Mouse (Mus musculus): Measurements from ENCODE around the gene Prss40.

Prss40 gene

GRCm38 (mm10) chr1:34516595-34516994, 44.1 kb downstream of the Prss40 start:
- no peaks in the 10 kb centered on the region for H3K36me3 ChIP-seq (ENCODE audit: control insufficient read depth, insufficient read depth, low read length, poor library complexity, severe bottlenecking)
- DNase-seq (ENCODE audit: low read depth, low spot score): no peak
- no peaks in the 10 kb centered on the region for H3K27me3 ChIP-seq (ENCODE audit: control insufficient read depth, insufficient read depth, low read length, poor library complexity, severe bottlenecking)

GRCm38 (mm10) chr1:34513068-34513467, 47.7 kb downstream of the Prss40 start:
- Histone ChIP-seq H3K27me3 (ENCODE audit: control insufficient read depth, insufficient read depth, low read length, poor library complexity, severe bottlenecking) (no peaks in the 10 kb centered on the region), H3K36me3 (ENCODE audit: control insufficient read depth, insufficient read depth, low read length, poor library complexity, severe bottlenecking) (no peaks in the 10 kb centered on the region)
- DNase-seq (ENCODE audit: low read depth, low spot score): no peak

- Histone ChIP-seq H3K36me3 (ENCODE audit: control insufficient read depth, insufficient read depth, low read length, poor library complexity, severe bottlenecking) (no peaks in the 10 kb centered on the region), H3K27me3 (ENCODE audit: control insufficient read depth, insufficient read depth, low read length, poor library complexity, severe bottlenecking) (no peaks in the 10 kb centered on the region)
- peak; percentile 81 for DNase-seq (ENCODE audit: low read depth, low spot score)
Observed at GRCm38 (mm10) chr1:34511027-34511426, 49.7 kb downstream of the Prss40 start.

- no peaks in the 10 kb centered on the region for H3K27me3 ChIP-seq (ENCODE audit: control insufficient read depth, insufficient read depth, low read length, poor library complexity, severe bottlenecking)
- H3K36me3 ChIP-seq (ENCODE audit: control insufficient read depth, insufficient read depth, low read length, poor library complexity, severe bottlenecking): no peaks in the 10 kb centered on the region
- peak; percentile 79 for DNase-seq (ENCODE audit: low read depth, low spot score)
Observed at GRCm38 (mm10) chr1:34510575-34510981, 50.2 kb downstream of the Prss40 start.

- no peak for DNase-seq (ENCODE audit: low read depth, low spot score)
- H3K36me3 ChIP-seq (ENCODE audit: control insufficient read depth, insufficient read depth, low read length, poor library complexity, severe bottlenecking): no peaks in the 10 kb centered on the region
- no peaks in the 10 kb centered on the region for H3K27me3 ChIP-seq (ENCODE audit: control insufficient read depth, insufficient read depth, low read length, poor library complexity, severe bottlenecking)
Observed at GRCm38 (mm10) chr1:34507986-34508385, 52.8 kb downstream of the Prss40 start.

- no peaks in the 10 kb centered on the region for H3K27me3 ChIP-seq (ENCODE audit: control insufficient read depth, insufficient read depth, low read length, poor library complexity, severe bottlenecking)
- no peaks in the 10 kb centered on the region for H3K36me3 ChIP-seq (ENCODE audit: control insufficient read depth, insufficient read depth, low read length, poor library complexity, severe bottlenecking)
- DNase-seq (ENCODE audit: low read depth, low spot score): no peak
Observed at GRCm38 (mm10) chr1:34505970-34506551, 54.7 kb downstream of the Prss40 start.

GRCm38 (mm10) chr1:34505307-34505706, 55.4 kb downstream of the Prss40 start:
- Histone ChIP-seq H3K36me3 (ENCODE audit: control insufficient read depth, insufficient read depth, low read length, poor library complexity, severe bottlenecking) (no peaks in the 10 kb centered on the region), H3K27me3 (ENCODE audit: control insufficient read depth, insufficient read depth, low read length, poor library complexity, severe bottlenecking) (no peaks in the 10 kb centered on the region)
- DNase-seq (ENCODE audit: low read depth, low spot score): no peak

- H3K27me3 ChIP-seq (ENCODE audit: control insufficient read depth, insufficient read depth, low read length, poor library complexity, severe bottlenecking): no peaks in the 10 kb centered on the region
- no peaks in the 10 kb centered on the region for H3K36me3 ChIP-seq (ENCODE audit: control insufficient read depth, insufficient read depth, low read length, poor library complexity, severe bottlenecking)
- DNase-seq (ENCODE audit: low read depth, low spot score): no peak
Observed at GRCm38 (mm10) chr1:34502991-34503390, 57.8 kb downstream of the Prss40 start.

Measured in splenic B cell, adult 2 months (primary cell).